Mouse (Mus musculus) liver, embryonic 13.5 days (tissue): ENCODE results near the gene Pcnx. TPM values are rescaled to one million over a fixed set of nuclear protein-coding genes. Genes with fewer than 3 reads are reported as not detected.

Experiments
- ATAC-seq: fragments of 200-750 bp; cut with Nextera tagmentation; 2 replicates; pipeline ENCODE4 v1.8.0; 2017; ENCODE audit warnings: low read depth, mild to moderate bottlenecking, moderate number of reproducible peaks, moderate library complexity
- DNase-seq: peaks from one replicate; pipeline ENCODE4 v3.0.0; 2022
- H3K27ac ChIP-seq: fragments of 300-500 bp; sonication (generic); 2 replicates; pipeline ENCODE4 v1.5.1; 2015; ENCODE audit warnings: moderate library complexity, mild to moderate bottlenecking, inconsistent platforms
- H3K27me3 ChIP-seq: fragments of 300-500 bp; sonication (generic); 2 replicates; pipeline ENCODE4 v1.6.1; 2015; ENCODE audit warnings: mild to moderate bottlenecking, inconsistent platforms
- H3K36me3 ChIP-seq: fragments of 300-500 bp; sonication (generic); 2 replicates; pipeline ENCODE4 v1.6.1; 2015; ENCODE audit warnings: mild to moderate bottlenecking, inconsistent platforms
- H3K4me1 ChIP-seq: fragments of 300-500 bp; sonication (generic); replicated peaks from 2 replicates; pipeline ENCODE4 v1.6.1; 2015; ENCODE audit warnings: inconsistent platforms
- H3K4me2 ChIP-seq: fragments of 300-500 bp; sonication (generic); 2 replicates; pipeline ENCODE4 v1.6.1; 2015; ENCODE audit warnings: inconsistent platforms, mild to moderate bottlenecking, moderate library complexity
- H3K4me3 ChIP-seq: fragments of 300-500 bp; sonication (generic); replicated peaks from 2 replicates; pipeline ENCODE4 v1.5.1; 2015; ENCODE audit warnings: mild to moderate bottlenecking, inconsistent platforms
- H3K9ac ChIP-seq: fragments of 300-500 bp; sonication (generic); 2 replicates; pipeline ENCODE4 v1.6.1; 2015; ENCODE audit warnings: mild to moderate bottlenecking, inconsistent platforms
- H3K9me3 ChIP-seq: fragments of 300-500 bp; sonication (generic); replicated peaks from 2 replicates; pipeline ENCODE4 v1.6.1; 2016; ENCODE audit warnings: inconsistent platforms
- WGBS: fragments of 180-500 bp; shearing (Covaris S2); methylation state at CpG from one replicate; pipeline ENCODE4 v1.1.7; 2015; ENCODE audit not compliant: insufficient replicate concordance; 5-methylcytosine and 5-hydroxymethylcytosine counted together
- polyA plus RNA-seq: library from polyadenylated mRNA; unstranded; fragments of >200 nt; fragmentation: Nextera tagmentation; extraction: Ambion mirVana; gene quantifications from 2 replicates; pipeline ENCODE4 v1.2.1, GENCODE M21; 2015

Pcnx gene
- polyA plus RNA-seq, 1 experiment from 2014 or later: 1.5 TPM

DNA sequence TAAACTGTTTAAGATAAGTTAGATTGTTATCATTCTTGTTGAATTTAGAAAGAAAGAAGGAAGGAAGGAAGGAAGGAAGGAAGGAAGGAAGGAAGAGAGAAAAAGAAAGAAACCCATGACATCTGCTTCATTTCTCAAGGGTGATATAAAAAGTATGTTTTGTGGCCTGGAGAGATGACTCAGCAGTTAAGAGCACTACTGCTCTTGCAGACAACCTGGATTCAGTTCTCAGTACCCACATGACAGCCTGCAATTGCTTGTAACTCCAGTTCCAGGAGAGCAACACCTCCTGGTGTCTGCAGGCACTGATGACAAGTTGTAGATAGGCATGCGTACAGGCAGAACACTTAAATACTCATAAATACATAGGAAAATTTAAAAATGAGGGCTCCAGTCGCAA lies 105.6 kb downstream of the Pcnx start:
- Histone ChIP-seq H3K27ac (no peak overlapping the region), H3K27me3 (no peaks in the 10 kb centered on the region), H3K36me3 (no peaks in the 10 kb centered on the region), H3K9ac (no peak overlapping the region), H3K4me2 (no peak overlapping the region), H3K9me3 (no peaks in the 10 kb centered on the region), H3K4me3 (no peak overlapping the region), H3K4me1 (no peaks in the 10 kb centered on the region)
- WGBS: 71% methylated on average over 2 of the region's 2 CpGs
- ATAC-seq: no peak
- DNase-seq: no peak

- no peaks in the 10 kb centered on the region for H3K27me3 ChIP-seq
- no peaks in the 10 kb centered on the region for H3K4me1 ChIP-seq
- no peak overlapping the region for H3K4me3 ChIP-seq
- H3K9me3 ChIP-seq: no peaks in the 10 kb centered on the region
- DNase-seq (no peak), ATAC-seq (no peak)
- H3K36me3 ChIP-seq: 0 out of 2 replicates have a peak, but pooled peaks cover 11% of the 10 kb centered on the region
- no peak overlapping the region for H3K9ac ChIP-seq
- no peak overlapping the region for H3K4me2 ChIP-seq
- 74% methylated on average over 19 of the region's 19 CpGs for WGBS
- H3K27ac ChIP-seq: no peak overlapping the region
Observed at GRCm38 (mm10) chr12:81971042-81971883, 111.4 kb downstream of the Pcnx start.

- H3K4me3 ChIP-seq: no peak overlapping the region
- 0 out of 2 replicates have a peak, but pooled peaks cover 11% of the 10 kb centered on the region for H3K36me3 ChIP-seq
- H3K4me2 ChIP-seq: no peak overlapping the region
- no peak for ATAC-seq
- H3K4me1 ChIP-seq: no peaks in the 10 kb centered on the region
- 69% methylated on average over 8 of the region's 8 CpGs for WGBS
- no peaks in the 10 kb centered on the region for H3K27me3 ChIP-seq
- H3K9me3 ChIP-seq: no peaks in the 10 kb centered on the region
- DNase-seq: no peak
- H3K9ac ChIP-seq: no peak overlapping the region
- no peak overlapping the region for H3K27ac ChIP-seq
Observed at GRCm38 (mm10) chr12:81971884-81972362, 112.1 kb downstream of the Pcnx start.

GRCm38 (mm10) chr12:81974806-81975205 lies 115.0 kb downstream of the Pcnx start:
- no peaks in the 10 kb centered on the region for H3K4me1 ChIP-seq
- no peak overlapping the region for H3K27ac ChIP-seq
- H3K9me3 ChIP-seq: no peaks in the 10 kb centered on the region
- no peak overlapping the region for H3K4me3 ChIP-seq
- DNase-seq (no peak), ATAC-seq (no peak)
- H3K9ac ChIP-seq: no peak overlapping the region
- 0 out of 2 replicates have a peak, but pooled peaks cover 11% of the 10 kb centered on the region for H3K36me3 ChIP-seq
- no peaks in the 10 kb centered on the region for H3K27me3 ChIP-seq
- H3K4me2 ChIP-seq: no peak overlapping the region
- 49% methylated on average over 2 of the region's 2 CpGs for WGBS

GRCm38 (mm10) chr12:81977346-81977745 lies 117.5 kb downstream of the Pcnx start:
- Histone ChIP-seq H3K27ac (no peak overlapping the region), H3K36me3 (peaks cover 19% of the 10 kb centered on the region), H3K9ac (no peak overlapping the region), H3K9me3 (no peaks in the 10 kb centered on the region), H3K27me3 (no peaks in the 10 kb centered on the region), H3K4me3 (no peak overlapping the region), H3K4me1 (no peaks in the 10 kb centered on the region), H3K4me2 (no peak overlapping the region)
- WGBS: 59% methylated on average over 4 of the region's 4 CpGs
- ATAC-seq (no peak), DNase-seq (no peak)

- no peak for ATAC-seq
- WGBS: 62% methylated on average over 2 of the region's 2 CpGs
- no peak for DNase-seq
- Histone ChIP-seq H3K4me1 (no peaks in the 10 kb centered on the region), H3K27me3 (no peaks in the 10 kb centered on the region), H3K9me3 (no peaks in the 10 kb centered on the region), H3K9ac (no peak overlapping the region), H3K4me2 (no peak overlapping the region), H3K4me3 (no peak overlapping the region), H3K27ac (no peak overlapping the region), H3K36me3 (peaks cover 25% of the 10 kb centered on the region)
Observed at GRCm38 (mm10) chr12:81979312-81979711, 119.5 kb downstream of the Pcnx start.

- 69% methylated on average over 4 of the region's 4 CpGs for WGBS
- Histone ChIP-seq H3K36me3 (peaks cover 15% of the 10 kb centered on the region), H3K9me3 (no peaks in the 10 kb centered on the region), H3K4me2 (no peak overlapping the region), H3K4me3 (no peak overlapping the region), H3K4me1 (no peaks in the 10 kb centered on the region), H3K27me3 (no peaks in the 10 kb centered on the region), H3K9ac (no peak overlapping the region), H3K27ac (no peak overlapping the region)
- no peak for ATAC-seq
- DNase-seq: no peak
Observed at GRCm38 (mm10) chr12:81992106-81992505, 132.3 kb downstream of the Pcnx start.

DNA sequence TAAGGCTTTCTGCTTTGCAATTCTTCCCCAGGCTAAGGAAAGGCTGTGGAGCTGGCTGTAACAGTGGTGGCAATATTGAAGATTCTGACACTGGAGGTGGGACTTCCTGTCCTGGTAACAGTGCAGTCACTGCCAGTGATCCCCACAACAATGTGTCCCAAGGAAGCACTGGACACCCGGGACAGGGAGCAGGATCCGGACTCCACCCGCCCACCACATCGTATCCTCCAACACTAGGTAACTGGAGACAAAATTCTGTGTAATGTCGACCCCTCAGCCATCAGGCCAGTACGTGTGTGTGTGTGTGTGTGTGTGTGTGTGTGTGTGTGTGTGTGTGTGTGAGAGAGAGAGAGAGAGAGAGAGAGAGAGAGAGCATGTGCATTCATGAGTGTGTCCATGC lies 133.2 kb downstream of the Pcnx start:
- DNase-seq (no peak), ATAC-seq (no peak)
- no peak overlapping the region for H3K4me2 ChIP-seq
- no peak overlapping the region for H3K9ac ChIP-seq
- WGBS: 76% methylated on average over 6 of the region's 6 CpGs
- no peaks in the 10 kb centered on the region for H3K9me3 ChIP-seq
- H3K36me3 ChIP-seq: peaks cover 12% of the 10 kb centered on the region
- no peak overlapping the region for H3K4me3 ChIP-seq
- no peak overlapping the region for H3K27ac ChIP-seq
- H3K27me3 ChIP-seq: no peaks in the 10 kb centered on the region
- no peaks in the 10 kb centered on the region for H3K4me1 ChIP-seq

DNA sequence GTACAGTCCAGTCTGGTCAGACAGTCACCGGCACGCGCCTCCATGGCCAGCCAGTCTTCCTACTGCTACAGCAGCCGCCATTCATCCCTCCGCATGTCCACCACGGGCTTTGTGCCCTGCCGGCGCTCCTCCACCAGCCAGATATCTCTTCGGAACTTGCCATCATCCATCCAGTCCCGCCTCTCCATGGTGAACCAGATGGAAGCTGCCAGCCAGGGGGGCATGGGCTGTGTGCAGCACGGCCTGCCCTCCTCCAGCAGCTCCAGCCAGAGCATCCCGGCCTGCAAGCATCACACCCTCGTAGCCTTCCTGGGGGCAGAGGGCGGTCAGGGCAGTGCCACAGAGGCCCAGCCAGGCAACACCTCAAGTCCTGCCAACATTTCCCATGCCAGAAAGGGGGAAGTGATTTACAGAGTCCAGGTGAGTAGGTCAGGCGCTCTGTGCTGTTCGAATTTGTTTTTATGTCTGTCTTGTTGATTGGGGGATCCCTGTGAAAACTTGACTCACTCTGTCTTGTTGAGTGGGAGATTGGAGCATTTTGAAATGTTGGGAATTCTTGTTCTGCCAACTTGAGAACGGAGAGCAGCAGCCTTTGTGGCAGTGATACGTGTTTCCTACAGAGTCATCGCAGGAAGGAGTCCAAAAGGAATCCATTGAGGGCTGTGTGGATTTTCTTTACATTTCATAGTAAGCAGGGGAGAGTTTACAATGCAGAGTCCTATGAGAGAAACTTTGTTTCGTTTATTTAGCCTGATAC lies 135.3 kb downstream of the Pcnx start:
- H3K4me3 ChIP-seq: no peak overlapping the region
- H3K9me3 ChIP-seq: no peaks in the 10 kb centered on the region
- H3K27me3 ChIP-seq: no peaks in the 10 kb centered on the region
- H3K27ac ChIP-seq: no peak overlapping the region
- no peak overlapping the region for H3K9ac ChIP-seq
- H3K36me3 ChIP-seq: peaks cover 12% of the 10 kb centered on the region
- no peak for ATAC-seq
- no peak overlapping the region for H3K4me2 ChIP-seq
- DNase-seq: no peak
- H3K4me1 ChIP-seq: no peaks in the 10 kb centered on the region
- WGBS: 82% methylated on average over 20 of the region's 20 CpGs

GRCm38 (mm10) chr12:81996679-81997362 lies 137.0 kb downstream of the Pcnx start:
- Histone ChIP-seq H3K27me3 (no peaks in the 10 kb centered on the region), H3K9ac (no peak overlapping the region), H3K4me2 (no peak overlapping the region), H3K9me3 (no peaks in the 10 kb centered on the region), H3K4me1 (no peaks in the 10 kb centered on the region), H3K4me3 (no peak overlapping the region), H3K36me3 (0 out of 2 replicates have a peak, but pooled peaks cover 4% of the 10 kb centered on the region), H3K27ac (no peak overlapping the region)
- DNase-seq: no peak
- ATAC-seq: no peak
- 69% methylated on average over 14 of the region's 14 CpGs for WGBS

DNA sequence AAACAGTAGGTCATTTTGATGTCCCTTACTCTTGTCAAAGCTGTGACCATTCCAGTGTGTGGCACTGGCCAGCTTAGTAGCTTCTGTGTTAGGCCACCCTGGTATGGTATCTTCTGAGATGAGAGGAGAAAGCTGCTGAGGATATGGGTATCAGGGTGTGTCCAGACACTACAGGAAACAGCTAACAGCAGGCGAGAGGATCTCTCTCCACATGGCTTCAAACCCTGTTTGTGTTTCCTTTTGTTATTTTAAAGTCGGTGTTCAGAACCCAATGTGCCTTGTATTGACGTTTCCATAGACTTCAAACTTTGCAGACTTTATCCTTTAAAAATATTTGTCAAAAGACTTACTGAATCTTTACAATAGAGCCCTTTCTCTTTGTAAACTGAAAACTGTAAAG lies 137.7 kb downstream of the Pcnx start:
- WGBS: 18% methylated on average over 3 of the region's 3 CpGs
- H3K9me3 ChIP-seq: no peaks in the 10 kb centered on the region
- H3K9ac ChIP-seq: no peak overlapping the region
- DNase-seq (no peak), ATAC-seq (no peak)
- no peak overlapping the region for H3K27ac ChIP-seq
- H3K36me3 ChIP-seq: 0 out of 2 replicates have a peak, but pooled peaks cover 4% of the 10 kb centered on the region
- H3K4me1 ChIP-seq: no peaks in the 10 kb centered on the region
- no peaks in the 10 kb centered on the region for H3K27me3 ChIP-seq
- no peak overlapping the region for H3K4me2 ChIP-seq
- H3K4me3 ChIP-seq: no peak overlapping the region
